Mouse (Mus musculus) retina, postnatal 1 day (tissue): Measurements from ENCODE around the gene Gga1.
A peak's percentile ranks its signal among the peaks of the same experiment; 100 is the strongest.
"Not testable (repeated sequence)": the region's sequence is repeated elsewhere in the genome, so short reads cannot be mapped to it uniquely, and the experiment has no call there.

Experiments
- DNase-seq: peaks from one replicate; pipeline ENCODE4 v3.0.0-alpha.2; 2012

Gene Gga1

GRCm38 (mm10) chr15:78845867-78846266 lies 31.1 kb upstream of the Gga1 start:
- no peak for DNase-seq

DNA sequence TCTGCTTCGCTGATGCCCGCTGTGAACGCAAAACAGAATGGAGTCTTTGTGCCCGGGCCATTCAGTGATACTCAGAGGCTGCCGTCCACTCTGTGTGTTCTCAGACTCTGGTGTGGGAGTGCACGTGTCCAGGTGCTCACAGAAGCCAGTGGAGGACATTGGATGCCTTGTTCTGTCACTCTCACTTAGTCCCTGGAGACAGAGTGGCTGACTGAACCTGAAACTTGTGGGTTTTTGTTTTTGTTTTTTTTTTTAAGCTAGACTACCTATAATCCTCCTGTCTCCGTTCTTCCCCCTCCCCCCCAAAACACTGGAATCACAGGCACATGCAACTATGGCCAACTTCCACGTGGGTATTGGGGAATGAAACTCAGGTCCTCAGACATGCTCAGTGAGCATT lies 30.6 kb upstream of the Gga1 start:
- no peak for DNase-seq

DNA sequence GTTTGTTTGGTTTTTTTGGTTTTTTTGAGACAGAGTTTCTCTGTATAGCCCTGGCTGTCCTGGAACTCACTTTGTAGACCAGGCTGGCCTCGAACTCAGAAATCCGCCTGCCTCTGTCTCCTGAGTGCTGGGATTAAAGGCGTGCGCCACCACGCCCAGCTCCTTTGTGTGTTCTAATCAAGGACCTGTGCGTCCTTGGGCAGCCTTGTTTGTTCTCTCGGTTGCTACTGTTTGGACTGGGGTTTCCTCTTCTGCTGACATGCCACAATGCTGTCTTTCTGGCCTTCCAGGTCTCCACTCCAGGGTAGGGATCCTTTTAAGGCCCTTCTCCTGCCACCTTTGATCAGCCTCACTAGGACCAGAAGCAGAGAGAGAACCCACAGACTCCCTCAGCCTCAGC lies 30.2 kb upstream of the Gga1 start:
- not testable (repeated sequence) for DNase-seq

DNA sequence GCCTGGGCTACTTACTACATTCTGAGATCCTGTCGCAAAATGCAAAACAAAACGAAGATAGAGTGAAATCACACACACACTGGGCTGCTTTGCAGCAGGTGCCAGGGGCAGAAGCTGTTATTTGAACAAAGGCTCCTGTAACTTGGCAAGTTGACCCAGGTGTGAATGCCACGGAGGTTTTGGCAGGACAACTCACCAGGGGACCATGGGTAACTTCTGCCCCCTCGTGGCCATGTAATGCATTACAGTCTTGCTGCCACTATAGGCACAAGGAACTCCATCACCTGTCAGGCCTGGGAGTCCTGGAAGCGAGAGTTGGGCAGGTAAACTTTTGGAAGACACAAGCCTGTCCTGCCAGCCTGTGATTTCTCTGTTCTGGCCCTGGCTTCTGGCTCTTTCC lies 28.5 kb upstream of the Gga1 start:
- peak; percentile 78 for DNase-seq

- no peak for DNase-seq
Observed at GRCm38 (mm10) chr15:78849485-78849884, 27.5 kb upstream of the Gga1 start.

DNA sequence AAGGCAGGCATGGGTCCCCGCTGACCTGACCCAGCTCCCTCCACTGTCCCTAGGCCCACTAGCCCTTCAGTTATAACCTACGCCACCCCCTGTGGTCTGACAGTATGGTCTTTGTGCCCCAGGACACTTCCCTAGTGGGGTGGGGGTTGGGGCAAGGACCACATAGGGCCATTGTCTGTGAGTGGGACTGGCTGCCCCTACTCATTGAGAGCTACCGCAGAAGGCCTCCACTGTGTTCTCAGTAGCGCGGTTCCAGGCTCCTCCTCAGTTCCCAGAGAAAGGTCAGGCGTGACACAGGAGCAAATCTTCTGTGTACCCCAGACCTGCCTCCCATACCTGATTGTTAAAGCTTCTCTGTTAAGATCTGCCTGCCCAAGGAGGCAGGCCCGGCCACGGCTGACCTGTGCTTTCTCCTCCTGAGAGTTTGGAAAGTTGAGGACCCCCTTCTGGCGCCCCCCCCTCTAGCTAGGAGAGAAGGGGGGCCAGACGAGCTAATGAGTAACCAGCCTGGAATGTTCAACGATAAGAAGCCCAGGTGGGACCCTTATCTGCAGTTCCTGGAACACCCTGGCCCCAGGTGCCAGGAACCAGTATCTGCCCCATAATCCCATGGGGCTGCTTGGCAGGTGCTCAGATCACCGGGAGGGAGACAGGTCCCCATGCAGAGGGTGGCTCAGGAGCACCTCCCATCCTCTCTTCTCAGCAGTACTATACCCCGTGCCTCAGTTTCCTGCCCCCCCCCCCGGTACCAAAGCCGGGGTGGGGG lies 26.7 kb upstream of the Gga1 start:
- no peak for DNase-seq

DNA sequence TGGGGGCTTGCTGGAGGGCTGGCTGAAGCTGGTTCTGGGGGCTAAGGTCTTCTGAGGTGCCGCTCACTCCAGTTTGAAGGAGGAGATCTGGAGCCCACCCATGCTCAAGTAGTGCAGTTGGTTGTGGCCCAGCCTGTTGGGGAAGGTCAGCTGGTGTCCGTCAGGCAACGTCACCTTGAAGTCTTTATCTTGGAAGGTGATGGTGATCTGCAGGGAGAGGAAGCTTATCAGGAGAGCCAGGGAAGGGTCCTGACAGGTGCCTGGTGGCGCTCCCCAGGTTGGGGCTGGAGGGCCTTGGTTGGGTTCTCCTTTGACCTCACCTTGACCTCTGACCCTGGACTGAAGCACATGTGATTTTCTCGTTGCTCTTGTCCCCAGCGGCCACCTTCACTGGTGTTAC lies 26.0 kb upstream of the Gga1 start:
- DNase-seq = no peak

DNA sequence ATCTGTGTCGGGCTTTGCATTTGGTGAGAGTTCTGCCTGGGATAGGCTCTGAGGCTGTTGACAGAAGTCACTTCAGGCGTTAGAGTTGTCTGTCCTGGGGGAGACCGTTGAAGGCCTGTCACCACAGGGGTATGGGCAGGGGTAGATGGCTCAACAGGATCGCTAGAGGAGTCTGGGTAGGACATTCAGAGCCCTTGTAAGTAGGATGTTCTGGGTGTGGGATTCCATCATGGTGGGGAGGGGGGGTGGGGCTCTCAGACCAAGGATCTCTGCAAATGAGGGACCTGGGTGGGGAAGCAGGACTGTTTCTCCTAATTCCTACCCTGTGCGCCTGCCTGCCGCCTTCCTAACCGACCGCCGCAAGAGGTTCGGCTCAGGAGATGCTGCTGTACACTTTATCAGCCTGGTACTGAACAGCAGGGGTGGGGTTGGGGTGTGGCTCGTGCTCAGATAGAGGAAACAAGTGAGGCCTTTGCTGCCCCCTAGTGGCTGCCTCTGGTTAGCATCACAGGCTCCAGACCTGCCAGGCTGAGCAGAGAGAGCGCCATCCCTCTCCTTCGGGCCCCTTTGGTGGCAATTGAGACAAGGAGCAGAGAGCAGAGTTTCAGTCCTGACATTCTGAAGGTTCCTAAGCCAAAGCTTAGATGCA lies 25.4 kb upstream of the Gga1 start:
- DNase-seq = peak; percentile 89

- no peak for DNase-seq
Observed at GRCm38 (mm10) chr15:78855303-78855965, 21.6 kb upstream of the Gga1 start, which contains the start of gene Lgals2. Gene Lgals2 (minus strand): TSS chr15:78855529.

DNA sequence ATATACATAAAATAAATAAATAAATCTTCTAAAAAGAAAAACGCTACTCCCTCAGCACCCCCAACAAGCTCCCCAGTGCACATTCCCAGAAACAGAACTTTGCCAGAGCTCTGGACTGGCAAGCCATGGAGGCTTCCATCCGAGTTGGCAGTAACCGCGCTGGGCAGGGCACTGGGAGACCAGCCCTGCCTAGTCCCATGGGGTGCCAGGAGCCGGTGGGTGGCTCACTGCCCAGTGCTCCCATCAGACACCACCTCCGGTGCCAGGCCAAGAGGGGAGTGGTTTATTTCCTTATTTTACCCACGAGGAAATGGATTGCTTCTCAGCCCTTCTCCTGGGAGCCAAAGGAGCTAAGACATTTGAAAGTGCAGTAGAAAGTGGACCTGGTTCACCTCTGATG lies 20.0 kb upstream of the Gga1 start:
- DNase-seq = no peak

DNA sequence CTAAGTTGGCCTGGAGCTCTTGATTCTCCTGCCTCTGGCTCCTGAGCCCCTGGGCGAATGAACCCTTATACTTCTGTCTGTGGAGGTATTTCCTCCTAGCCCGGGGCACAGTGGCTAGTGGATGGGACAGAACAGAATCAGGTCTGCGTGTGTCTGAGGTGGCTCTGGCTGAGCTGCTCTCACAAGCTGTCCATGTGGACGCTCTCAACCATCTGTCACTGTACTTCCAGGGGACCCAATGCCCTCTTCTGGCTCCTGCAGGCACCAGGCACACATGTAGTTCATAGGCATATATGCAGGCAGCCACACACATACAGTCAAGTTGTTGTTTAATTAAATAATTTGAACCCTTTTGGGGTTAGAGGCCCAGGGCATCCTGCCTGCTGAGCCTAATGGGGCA lies 17.7 kb upstream of the Gga1 start:
- peak; percentile 29 for DNase-seq

DNA sequence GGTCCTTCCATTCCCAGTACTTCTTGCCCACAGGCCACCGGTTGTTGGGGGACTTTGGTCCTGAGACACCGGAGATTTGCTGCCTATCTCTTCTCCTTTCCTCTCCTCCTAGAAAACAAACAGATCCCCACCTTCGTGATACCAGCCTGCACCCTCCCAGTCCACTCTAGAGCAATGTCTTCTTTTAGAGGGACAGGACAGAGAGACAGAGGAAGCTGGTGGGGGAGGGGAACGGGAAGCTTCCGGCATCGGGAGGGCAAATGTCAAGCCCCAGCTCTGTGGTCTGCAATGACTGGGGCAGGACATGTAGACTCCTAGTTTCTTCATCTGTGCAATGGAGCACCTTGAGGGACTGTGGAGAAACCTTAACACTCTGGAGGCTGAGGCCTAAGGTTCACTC lies 17.3 kb upstream of the Gga1 start:
- no peak for DNase-seq

GRCm38 (mm10) chr15:78862280-78862679 lies 14.7 kb upstream of the Gga1 start:
- no peak for DNase-seq

DNA sequence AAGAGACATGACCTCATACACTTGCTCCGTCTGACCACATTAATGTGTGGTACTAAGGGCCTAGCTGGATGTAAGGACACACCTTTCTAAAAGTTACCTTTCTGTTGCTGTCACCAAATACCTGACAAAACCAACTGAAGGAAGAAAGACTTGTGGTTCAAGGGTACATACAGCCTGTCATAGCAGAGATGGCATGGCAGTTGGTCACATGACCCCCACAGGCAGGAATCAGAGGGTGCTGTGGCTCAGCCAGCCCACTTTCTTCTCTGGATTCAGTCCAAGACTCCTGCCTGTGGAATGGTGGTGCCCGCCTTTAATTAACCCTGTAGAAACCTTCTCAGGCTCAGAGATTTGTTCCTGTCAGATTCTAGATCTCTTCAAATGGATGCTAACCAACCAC lies 13.8 kb upstream of the Gga1 start:
- peak; percentile 48 for DNase-seq

GRCm38 (mm10) chr15:78863852-78864253 lies 13.1 kb upstream of the Gga1 start:
- DNase-seq = no peak

GRCm38 (mm10) chr15:78868398-78868797 lies 8.6 kb upstream of the Gga1 start:
- peak; percentile 85 for DNase-seq

- no peak for DNase-seq
Observed at GRCm38 (mm10) chr15:78868826-78869233, 8.2 kb upstream of the Gga1 start.

GRCm38 (mm10) chr15:78869775-78870174 lies 7.2 kb upstream of the Gga1 start:
- peak; percentile 79 for DNase-seq

DNA sequence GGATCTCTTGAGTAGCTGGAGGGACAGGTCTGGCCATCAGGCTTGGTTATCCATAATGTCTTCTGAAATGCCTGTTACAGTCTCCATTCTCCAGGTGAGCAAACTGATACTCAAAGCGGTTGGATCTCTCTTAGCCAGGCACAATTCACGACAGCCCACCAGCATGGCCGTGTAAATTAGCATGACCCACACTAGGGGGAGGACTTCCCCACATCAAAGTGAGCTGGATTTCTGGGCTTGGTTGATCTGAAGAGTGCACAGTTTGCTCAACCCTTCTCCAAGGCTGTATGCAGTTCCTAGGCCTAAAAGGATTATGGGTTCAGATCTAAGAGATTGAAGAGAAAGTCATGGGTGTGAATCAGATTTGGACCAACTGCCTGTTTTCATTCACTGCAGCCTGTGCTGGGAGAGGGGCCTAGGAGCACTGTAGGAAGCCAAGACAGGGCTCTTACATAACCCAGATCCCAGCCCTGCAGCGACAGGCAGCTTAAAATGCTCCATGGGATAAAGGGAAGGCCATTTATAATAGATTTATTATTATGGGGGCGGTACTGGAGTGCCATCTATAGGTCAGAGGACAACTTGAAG lies 4.9 kb upstream of the Gga1 start:
- DNase-seq = no peak

GRCm38 (mm10) chr15:78873803-78874435 lies 3.1 kb upstream of the Gga1 start:
- no peak for DNase-seq

DNA sequence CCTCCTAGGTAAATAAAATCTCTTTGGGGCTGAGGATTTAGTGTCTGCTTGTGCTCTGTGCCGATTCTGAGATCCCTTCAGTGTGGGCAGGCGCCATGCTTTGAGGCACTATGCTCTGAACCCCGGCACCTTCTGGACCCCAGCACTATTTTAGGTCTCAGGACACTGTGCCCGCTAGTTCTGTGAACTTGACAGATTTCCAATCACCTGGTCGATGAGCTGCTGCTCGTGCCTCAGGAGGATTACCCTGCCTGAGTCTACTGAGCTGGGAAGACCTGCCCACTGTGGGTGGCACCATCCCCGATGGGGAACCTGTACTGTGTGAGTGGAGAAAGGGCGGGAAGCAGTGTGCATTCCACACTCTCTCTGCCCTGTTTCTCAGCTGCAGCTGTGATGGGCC lies 2.0 kb upstream of the Gga1 start:
- DNase-seq = no peak

DNA sequence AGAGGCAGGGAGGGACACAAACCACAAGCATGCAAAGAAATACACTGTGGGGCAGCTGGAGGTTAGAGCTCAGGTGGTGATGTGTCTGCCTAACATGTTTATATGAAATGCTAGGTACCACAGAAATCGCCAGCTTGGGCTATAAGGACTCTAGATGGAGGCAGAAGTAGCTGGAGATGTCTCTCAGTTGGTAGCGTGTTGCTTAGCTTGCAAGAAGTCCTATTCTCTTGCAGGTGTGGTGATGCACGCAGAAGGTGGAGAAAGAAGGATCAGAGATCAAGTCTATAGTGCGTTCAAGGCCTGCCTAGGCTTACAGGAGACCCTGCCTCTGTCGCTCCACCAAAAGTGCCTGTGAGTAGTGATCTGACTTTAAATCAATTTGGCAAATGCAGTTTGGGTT lies 1.5 kb upstream of the Gga1 start:
- DNase-seq = no peak

DNA sequence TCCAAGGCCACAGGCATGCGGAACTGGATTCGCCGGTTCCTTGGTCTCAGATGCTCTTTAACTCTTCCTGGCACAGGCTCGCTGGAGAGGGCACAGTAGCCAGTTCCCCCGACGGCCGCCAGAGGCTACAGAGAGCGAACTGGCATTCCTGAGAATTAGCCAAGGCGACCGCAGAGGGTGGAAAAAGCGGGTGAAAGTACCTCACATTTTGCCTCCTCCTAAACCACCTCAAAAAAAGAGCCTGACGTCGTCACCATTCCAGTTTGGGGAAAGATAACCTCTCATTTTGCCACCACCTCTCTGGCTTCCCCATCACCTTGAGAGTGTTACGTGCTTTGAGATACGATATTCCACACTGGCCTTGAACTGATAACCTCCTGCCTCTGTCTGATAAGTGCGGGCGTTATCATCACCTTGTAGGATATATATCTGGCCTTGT lies 713 bp upstream of the Gga1 start:
- peak; percentile 88 for DNase-seq
